Mouse (Mus musculus) kidney, adult 2 months (tissue): ENCODE data around the gene Smim20.

Source experiments
- CTCF ChIP-seq: fragments of 200-500 bp; conservative IDR thresholded peaks from 2 replicates; pipeline ENCODE4 v1.5.1; 2011; ENCODE audit warnings: low read depth, mild to moderate bottlenecking, control low read depth, low read length, moderate library complexity, mixed read lengths; ENCODE audit not compliant: insufficient read depth, insufficient read length
- POLR2A ChIP-seq: fragments of 200-500 bp; IDR thresholded peaks from one replicate; pipeline ENCODE4 v1.6.1; 2011; ENCODE audit warnings: low read depth, low read length, control low read depth

- TF ChIP-seq POLR2A: no peak
- no peak for TF ChIP-seq CTCF
These were observed 17.3 kb upstream of the Smim20 start for GRCm38 (mm10) chr5:53249431-53250061.
